Mouse (Mus musculus) erythroblast, embryonic 14.5 days (primary cell): ENCODE results near the gene Grxcr1.

Experiments used
- GATA1 ChIP-seq: IDR thresholded peaks from 2 replicates; pipeline ENCODE4 v1.6.1; 2012; ENCODE audit warnings: low read length, inconsistent platforms, mixed read lengths
- TAL1 ChIP-seq: IDR thresholded peaks from 3 replicates; pipeline ENCODE4 v1.6.1; 2012; ENCODE audit warnings: low read length, inconsistent platforms, mixed read lengths

GRCm38 (mm10) chr5:68068694-68069093, 37.1 kb downstream of the Grxcr1 start:
- no peak for TF ChIP-seq TAL1
- no peak for TF ChIP-seq GATA1
